Comparison of ENCODE assay signal across 13 mouse cellular contexts in genomic region chr10:4390550-4390949, GRCm38 (mm10). TPM values are rescaled to one million over a fixed set of nuclear protein-coding genes. Genes with fewer than 3 reads are reported as not detected.
A peak's percentile ranks its signal among the peaks of the same experiment; 100 is the strongest.
DNase-seq lines count a peak whose midpoint lies in the region; ATAC-seq and TF ChIP-seq lines count a peak whose summit lies in the region.
"Had no signal": no experiment of that assay in that cellular context is flagged by ENCODE, and none has a peak within 500 bp of the region (broad histone marks: within the 10 kb centered on the region; RNA-seq: fewer than 3 reads in every experiment).

No protein-coding gene starts in this region.

- H3K27me3 ChIP-seq in heart, embryonic 13.5 days (replicated peaks): no peaks in the 10 kb centered on the region
- H3K27me3 ChIP-seq in liver, embryonic 15.5 days: no peaks in the 10 kb centered on the region
- H3K27me3 ChIP-seq in liver, embryonic 11.5 days (replicated peaks; ENCODE audit: control insufficient read depth, insufficient read depth, low read length): no peaks in the 10 kb centered on the region
- no peaks in the 10 kb centered on the region for H3K27me3 ChIP-seq in embryonic facial prominence, embryonic 13.5 days
- H3K27me3 ChIP-seq in hindbrain, postnatal 0 days (ENCODE audit: insufficient read depth, low read length): no peaks in the 10 kb centered on the region

- intact Hi-C loops in heart, postnatal 36 days (cut with DNase I): loop anchor here (2.0 kb wide), 1 partner anchor 40 kb away; no protein-coding TSS in a partner anchor

- no peak overlapping the region for H3K27ac ChIP-seq in heart, embryonic 13.5 days (replicated peaks)
- no peak overlapping the region for H3K27ac ChIP-seq in liver, embryonic 15.5 days (replicated peaks)
- no peak overlapping the region for H3K27ac ChIP-seq in liver, embryonic 11.5 days (ENCODE audit: low read depth, low read length)
- no peak overlapping the region; the same call in 1 of the 2 replicates for H3K27ac ChIP-seq in embryonic facial prominence, embryonic 13.5 days
- no peak overlapping the region for H3K27ac ChIP-seq in hindbrain, postnatal 0 days

- TF ChIP-seq CTCF in hindbrain, postnatal 0 days (IDR thresholded peaks at IDR 0.05; ENCODE audit: low read depth): no peak

- no peak for ATAC-seq in heart, embryonic 13.5 days (ENCODE audit: extremely low read depth, insufficient number of reproducible peaks, low FRiP score, low TSS enrichment)
- ATAC-seq in liver, embryonic 15.5 days (ENCODE audit: insufficient read depth): no peak
- no peak for ATAC-seq in liver, embryonic 11.5 days (replicated peaks; ENCODE audit: low FRiP score)
- ATAC-seq in embryonic facial prominence, embryonic 13.5 days (ENCODE audit: insufficient number of reproducible peaks, insufficient read depth, low FRiP score, low TSS enrichment, low read depth): no peak
- ATAC-seq in hindbrain, postnatal 0 days: no peak
- ATAC-seq: CD4-positive, CD25-positive, alpha-beta regulatory T cell, adult 4 months; lung, postnatal 0 days had no signal

- peak overlapping the region; percentile 96 for H3K4me2 ChIP-seq in heart, embryonic 13.5 days
- peak overlapping the region; percentile 14 for H3K4me2 ChIP-seq in liver, embryonic 15.5 days
- no peak overlapping the region; the same call in 1 of the 2 replicates for H3K4me2 ChIP-seq in liver, embryonic 11.5 days
- H3K4me2 ChIP-seq in embryonic facial prominence, embryonic 13.5 days: peak overlapping the region; percentile 84
- H3K4me2 ChIP-seq in hindbrain, postnatal 0 days (ENCODE audit: low read depth, low read length): peak overlapping the region; percentile 25; the same call in 1 of the 2 replicates

- no peak for DNase-seq in heart, postnatal 36 days
- no peak for DNase-seq in liver, embryonic 11.5 days (ENCODE audit: low spot score)
- no peak for DNase-seq in hindbrain, postnatal 0 days (ENCODE audit: low spot score)
- no peak for DNase-seq in urinary bladder, adult 18-20 months (ENCODE audit: low spot score in 2 of 2)
- DNase-seq: cerebellum, adult 18-20 months; kidney, adult 8-10 months; right cerebral cortex, postnatal 4 days; thymus, postnatal 25 days had no signal

- no peaks in the 10 kb centered on the region for H3K9me3 ChIP-seq in heart, embryonic 13.5 days
- no peaks in the 10 kb centered on the region for H3K9me3 ChIP-seq in liver, embryonic 15.5 days (replicated peaks)
- H3K9me3 ChIP-seq in liver, embryonic 11.5 days (ENCODE audit: control insufficient read depth, low read length): no peaks in the 10 kb centered on the region
- no peaks in the 10 kb centered on the region for H3K9me3 ChIP-seq in embryonic facial prominence, embryonic 13.5 days
- H3K9me3 ChIP-seq in hindbrain, postnatal 0 days (ENCODE audit: low read length): no peaks in the 10 kb centered on the region

- 52% methylated on average over 2 of the region's 2 CpGs for WGBS in heart, embryonic 13.5 days
- WGBS in liver, embryonic 15.5 days (ENCODE audit: insufficient replicate concordance): 60% methylated on average over 2 of the region's 2 CpGs
- 65% methylated on average over 2 of the region's 2 CpGs for WGBS in liver, embryonic 11.5 days
- WGBS in embryonic facial prominence, embryonic 13.5 days: 43% methylated on average over 2 of the region's 2 CpGs
- 63% methylated on average over 2 of the region's 2 CpGs for WGBS in hindbrain, postnatal 0 days

- H3K4me1 ChIP-seq in heart, embryonic 13.5 days: peaks cover 57% of the 10 kb centered on the region
- H3K4me1 ChIP-seq in liver, embryonic 15.5 days (replicated peaks): peaks cover 56% of the 10 kb centered on the region
- H3K4me1 ChIP-seq in liver, embryonic 11.5 days (replicated peaks; ENCODE audit: control insufficient read depth, insufficient read depth, low read length): peaks cover 28% of the 10 kb centered on the region
- peaks cover 37% of the 10 kb centered on the region for H3K4me1 ChIP-seq in embryonic facial prominence, embryonic 13.5 days
- peaks cover 24% of the 10 kb centered on the region for H3K4me1 ChIP-seq in hindbrain, postnatal 0 days (ENCODE audit: insufficient read depth, low read length)

- H3K4me3 ChIP-seq in heart, embryonic 13.5 days: no peak overlapping the region
- no peak overlapping the region for H3K4me3 ChIP-seq in liver, embryonic 15.5 days (replicated peaks)
- H3K4me3 ChIP-seq in liver, embryonic 11.5 days (ENCODE audit: low read depth, low read length): no peak overlapping the region
- no peak overlapping the region for H3K4me3 ChIP-seq in embryonic facial prominence, embryonic 13.5 days
- H3K4me3 ChIP-seq in hindbrain, postnatal 0 days (ENCODE audit: low read length): no peak overlapping the region

- no peak overlapping the region for H3K9ac ChIP-seq in heart, embryonic 13.5 days
- H3K9ac ChIP-seq in liver, embryonic 15.5 days: no peak overlapping the region
- H3K9ac ChIP-seq in liver, embryonic 11.5 days (ENCODE audit: low read depth, low read length): no peak overlapping the region
- H3K9ac ChIP-seq in embryonic facial prominence, embryonic 13.5 days: no peak overlapping the region
- H3K9ac ChIP-seq in hindbrain, postnatal 0 days (replicated peaks; ENCODE audit: low read length): no peak overlapping the region

- peaks cover 28% of the 10 kb centered on the region for H3K36me3 ChIP-seq in heart, embryonic 13.5 days
- H3K36me3 ChIP-seq in liver, embryonic 15.5 days (replicated peaks): peaks cover 18% of the 10 kb centered on the region
- peaks cover under 1% of the 10 kb centered on the region; the same call in 1 of the 2 replicates for H3K36me3 ChIP-seq in liver, embryonic 11.5 days (ENCODE audit: control insufficient read depth, insufficient read depth, low read length)
- peaks cover 19% of the 10 kb centered on the region for H3K36me3 ChIP-seq in embryonic facial prominence, embryonic 13.5 days
- H3K36me3 ChIP-seq in hindbrain, postnatal 0 days (ENCODE audit: insufficient read depth, low read length): no peaks in the 10 kb centered on the region

RNA-seq across cellular contexts. Expression of gene Zbtb2, which starts 2.6 kb away (rescaled TPM):
- 10.2 and 10.5 TPM in 2 replicates for polyA plus RNA-seq in heart, embryonic 13.5 days (2015; fragmentation: Nextera tagmentation; extraction: Ambion mirVana)
- total RNA-seq in heart, postnatal 36 days (2021): 1 to 10 TPM; 6.2 to 6.3 TPM
- polyA plus RNA-seq in liver, embryonic 15.5 days (2015; fragmentation: Nextera tagmentation; extraction: Ambion mirVana): 3.8 and 4.0 TPM in 2 replicates
- polyA plus RNA-seq in liver, embryonic 11.5 days (2014; fragmentation: Nextera tagmentation; extraction: Ambion mirVana): 11.7 and 12.3 TPM in 2 replicates
- 15.3 and 15.5 TPM in 2 replicates for polyA plus RNA-seq in embryonic facial prominence, embryonic 13.5 days (2015; fragmentation: Nextera tagmentation; extraction: Ambion mirVana)
- 18.0 and 19.5 TPM in 2 replicates for total RNA-seq in hindbrain, postnatal 0 days (2014; rRNA removed)
- polyA plus RNA-seq in hindbrain, postnatal 0 days (2015; fragmentation: Nextera tagmentation; extraction: Ambion mirVana): 11.8 and 13.5 TPM in 2 replicates

RNA-seq across cellular contexts. Expression of gene Rmnd1, which starts 41.6 kb away (rescaled TPM):
- polyA plus RNA-seq in heart, embryonic 13.5 days (2015; fragmentation: Nextera tagmentation; extraction: Ambion mirVana): 70.5 and 84.8 TPM in 2 replicates
- 10 to 100 TPM; 62.2 to 63.2 TPM for total RNA-seq in heart, postnatal 36 days (2021)
- 17.2 and 19.0 TPM in 2 replicates for polyA plus RNA-seq in liver, embryonic 15.5 days (2015; fragmentation: Nextera tagmentation; extraction: Ambion mirVana)
- polyA plus RNA-seq in liver, embryonic 11.5 days (2014; fragmentation: Nextera tagmentation; extraction: Ambion mirVana): 56.2 and 60.3 TPM in 2 replicates
- 47.4 and 55.2 TPM in 2 replicates for polyA plus RNA-seq in embryonic facial prominence, embryonic 13.5 days (2015; fragmentation: Nextera tagmentation; extraction: Ambion mirVana)
- 24.7 and 56.8 TPM in 2 replicates for total RNA-seq in hindbrain, postnatal 0 days (2014; rRNA removed)
- polyA plus RNA-seq in hindbrain, postnatal 0 days (2015; fragmentation: Nextera tagmentation; extraction: Ambion mirVana): 25.6 and 30.0 TPM in 2 replicates

RNA-seq across cellular contexts. Expression of gene Armt1, which starts 41.7 kb away (rescaled TPM):
- polyA plus RNA-seq in heart, embryonic 13.5 days (2015; fragmentation: Nextera tagmentation; extraction: Ambion mirVana): 15.2 and 15.7 TPM in 2 replicates
- 1 to 10 TPM; 7.3 to 8.7 TPM for total RNA-seq in heart, postnatal 36 days (2021)
- polyA plus RNA-seq in liver, embryonic 15.5 days (2015; fragmentation: Nextera tagmentation; extraction: Ambion mirVana): 12.5 and 12.6 TPM in 2 replicates
- polyA plus RNA-seq in liver, embryonic 11.5 days (2014; fragmentation: Nextera tagmentation; extraction: Ambion mirVana): 30.1 and 33.4 TPM in 2 replicates
- 22.1 and 23.0 TPM in 2 replicates for polyA plus RNA-seq in embryonic facial prominence, embryonic 13.5 days (2015; fragmentation: Nextera tagmentation; extraction: Ambion mirVana)
- total RNA-seq in hindbrain, postnatal 0 days (2014; rRNA removed): 8.3 and 10.8 TPM in 2 replicates
- polyA plus RNA-seq in hindbrain, postnatal 0 days (2015; fragmentation: Nextera tagmentation; extraction: Ambion mirVana): 6.6 and 7.7 TPM in 2 replicates
